Mouse (Mus musculus) heart, postnatal 36 days (tissue): Measurements from ENCODE around the gene Ccdc93. TPM values are rescaled to one million over a fixed set of nuclear protein-coding genes. Genes with fewer than 3 reads are reported as not detected.

Experiments used
- DNase-seq, 2 experiments: peaks; one replicate each; pipeline ENCODE4 v3.0.0; 2021 to 2022
- intact Hi-C: fragments of 180-260 bp; cut with DNase I; formaldehyde crosslinking; loops from one replicate; pipeline ENCODE4 v1.15.1; 2025
- total RNA-seq, 2 experiments: library from RNA; stranded (reverse); gene quantifications; 2 replicates each; pipeline ENCODE4 v1.2.3; 2021

Gene Ccdc93
- total RNA-seq = 10 to 100 TPM; 12.4 to 14.5 TPM

- peak; percentile 100 for DNase-seq
Measured at GRCm38 (mm10) chr1:121430938-121431928, at the start of gene Ccdc93. Ccdc93 (plus strand) TSS chr1:121431049.

DNA sequence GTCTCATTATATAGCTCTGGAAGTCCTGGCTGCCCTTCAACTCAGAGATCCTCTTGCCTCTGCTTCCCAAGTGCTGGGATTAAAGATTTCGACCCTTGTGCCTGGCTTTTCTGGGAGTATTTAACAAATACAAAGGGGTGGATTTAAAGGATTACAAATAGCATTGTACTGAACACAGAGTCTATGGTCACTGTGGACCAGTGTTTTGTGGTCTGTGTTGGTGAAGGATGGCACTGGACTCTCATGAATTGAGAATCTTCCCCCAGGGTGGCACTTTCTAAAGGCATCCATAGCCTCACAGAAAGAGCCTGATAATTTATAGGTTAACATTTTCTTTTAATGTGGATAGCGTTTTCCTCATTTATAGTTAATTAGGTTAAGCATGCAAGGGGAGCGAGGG lies 49.3 kb upstream of the Ccdc93 start:
- intact Hi-C loops = no loop called here
- DNase-seq = no peak

More at GRCm38 (mm10) chr1:121430938-121431928, at the start of gene Ccdc93:
- intact Hi-C loops = loop anchor here (5.0 kb wide), 1 partner anchor 104 kb away; no protein-coding TSS in a partner anchor

DNA sequence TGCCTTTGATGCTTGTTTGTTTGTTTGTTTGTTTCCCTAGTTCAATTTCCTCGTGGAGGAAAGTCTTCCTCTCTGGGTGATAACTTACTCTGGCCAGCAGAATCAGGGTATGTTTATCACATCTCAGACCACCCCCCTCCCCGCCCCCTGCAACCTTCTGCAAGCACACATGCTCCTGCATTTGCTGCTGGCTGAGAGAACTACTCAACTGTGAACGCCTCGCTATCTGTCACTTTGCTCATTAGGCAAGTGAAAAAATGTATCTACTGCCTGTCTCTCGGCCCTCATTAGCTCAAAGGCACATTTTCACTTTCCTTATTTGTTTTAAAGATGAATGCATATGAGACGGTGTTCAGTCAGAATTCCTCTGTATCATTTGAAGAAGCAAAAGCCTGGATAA lies 42.5 kb upstream of the Ccdc93 start:
- no peak for DNase-seq
- intact Hi-C loops = no loop called here

DNA sequence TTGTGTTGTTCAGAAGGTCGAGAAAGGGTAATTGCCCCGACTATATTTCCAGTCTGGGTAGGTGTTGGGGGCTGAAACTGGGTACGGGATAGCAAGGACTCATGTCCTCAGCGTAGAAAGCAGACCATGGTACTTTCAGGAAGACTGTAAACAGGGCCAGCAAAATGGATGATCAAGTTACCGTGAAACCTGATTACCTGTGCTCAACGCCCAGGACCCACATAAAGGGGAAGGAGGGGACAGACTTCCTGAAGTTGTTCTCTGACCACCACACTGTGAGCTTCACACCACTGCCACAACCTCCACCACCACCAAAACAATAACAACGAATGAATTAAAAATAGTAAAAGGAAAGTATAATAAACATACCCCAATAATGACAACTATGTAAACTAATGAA lies 42.1 kb upstream of the Ccdc93 start:
- no peak for DNase-seq
- intact Hi-C loops = no loop called here

GRCm38 (mm10) chr1:121389574-121389973 lies 41.3 kb upstream of the Ccdc93 start:
- intact Hi-C loops = no loop called here

DNA sequence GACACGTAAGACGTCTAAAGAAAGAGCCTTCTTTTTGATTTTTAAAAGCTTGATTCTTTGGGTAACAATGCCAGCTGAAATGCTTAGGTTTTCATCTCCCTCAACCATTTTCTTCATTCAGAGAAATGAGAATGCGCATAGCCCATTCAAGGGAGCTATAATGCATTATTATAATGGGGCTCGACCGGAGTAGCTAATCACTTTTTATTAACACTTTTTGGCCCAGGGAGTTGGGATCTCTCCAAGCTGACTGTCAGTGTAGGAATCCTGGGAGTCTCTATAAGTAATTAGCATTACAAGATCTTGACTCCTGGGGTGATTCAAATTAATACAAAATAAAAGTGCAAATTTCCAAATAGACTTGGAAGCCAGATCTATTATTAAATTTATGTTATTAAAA lies 40.8 kb upstream of the Ccdc93 start:
- intact Hi-C loops = no loop called here
- DNase-seq = no peak

More at GRCm38 (mm10) chr1:121389574-121389973, 41.3 kb upstream of the Ccdc93 start:
- no peak for DNase-seq

- intact Hi-C loops = no loop called here
- no peak for DNase-seq
Measured at GRCm38 (mm10) chr1:121390421-121390820, 40.4 kb upstream of the Ccdc93 start.

GRCm38 (mm10) chr1:121390855-121391254 lies 40.0 kb upstream of the Ccdc93 start:
- intact Hi-C loops = no loop called here
- no peak for DNase-seq

- no peak for DNase-seq
- intact Hi-C loops = no loop called here
Measured at GRCm38 (mm10) chr1:121393117-121393516, 37.7 kb upstream of the Ccdc93 start.

DNA sequence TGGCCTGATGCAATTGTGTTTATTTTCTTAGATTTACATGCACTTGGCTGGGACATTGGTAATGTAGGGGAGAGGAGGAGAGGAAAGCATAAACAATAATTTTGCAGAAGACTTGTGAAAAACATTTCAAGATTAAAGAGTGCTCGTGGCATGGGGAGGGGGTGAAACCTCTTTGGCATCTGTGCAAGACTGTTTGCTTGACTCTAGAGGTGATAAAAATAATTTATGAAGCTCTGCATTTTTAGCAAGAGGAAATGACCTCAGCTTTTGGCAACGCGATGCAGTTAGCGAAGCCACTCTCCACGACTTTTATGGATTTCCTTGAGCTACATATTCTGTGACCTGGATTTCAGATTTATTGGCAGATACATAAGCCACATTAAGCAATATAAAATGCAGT lies 36.1 kb upstream of the Ccdc93 start:
- DNase-seq = no peak
- intact Hi-C loops = loop anchor here (5.0 kb wide), 2 partner anchors 67 to 212 kb away; no protein-coding TSS in a partner anchor

- intact Hi-C loops = loop anchor here (5.0 kb wide), 2 partner anchors 69 to 214 kb away; no protein-coding TSS in a partner anchor
- no peak for DNase-seq
Measured at GRCm38 (mm10) chr1:121396501-121396900, 34.3 kb upstream of the Ccdc93 start.

DNA sequence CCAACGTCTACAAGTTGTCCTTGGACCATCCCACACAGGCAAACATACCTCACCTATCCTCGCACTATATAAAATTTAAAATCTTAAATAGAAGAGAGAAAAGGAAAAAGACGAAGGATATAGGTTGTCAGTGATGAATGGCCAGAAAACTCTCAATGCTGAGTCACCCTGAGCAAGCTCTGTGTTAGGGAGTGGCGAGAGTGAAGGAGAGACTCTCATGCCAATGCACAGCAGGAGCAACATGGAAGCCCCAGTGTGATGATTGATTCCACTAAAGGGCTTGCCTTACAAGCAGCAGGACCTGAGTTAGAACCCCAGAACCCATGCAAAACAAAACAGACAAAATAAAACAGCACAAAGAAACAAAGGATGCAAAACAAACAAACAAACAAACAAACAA lies 32.6 kb upstream of the Ccdc93 start:
- no peak for DNase-seq
- intact Hi-C loops = loop anchor here (5.0 kb wide), 2 partner anchors 71 to 216 kb away; no protein-coding TSS in a partner anchor

- DNase-seq = no peak
- intact Hi-C loops = loop anchor here (5.0 kb wide), 2 partner anchors 72 to 217 kb away; no protein-coding TSS in a partner anchor
Measured at GRCm38 (mm10) chr1:121398986-121399881, 31.6 kb upstream of the Ccdc93 start.

DNA sequence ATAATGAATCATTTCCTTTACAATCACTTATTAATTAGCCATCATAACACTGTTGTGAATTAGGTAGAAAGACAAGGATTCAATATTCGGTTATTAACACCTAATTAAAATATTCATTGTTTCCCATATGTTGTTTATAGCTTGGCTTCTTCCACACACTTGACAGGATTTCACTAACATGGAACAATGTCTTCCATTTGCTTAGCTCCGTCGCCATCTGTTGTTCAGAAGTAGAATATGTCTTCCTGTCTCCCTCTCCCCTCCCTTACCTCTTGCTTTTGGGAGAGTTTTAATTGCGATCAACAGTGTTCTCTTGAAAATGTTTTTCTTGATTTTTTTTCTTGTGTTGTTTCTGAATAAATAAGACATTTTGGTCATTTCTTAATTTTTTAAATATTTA lies 30.6 kb upstream of the Ccdc93 start:
- no peak for DNase-seq
- intact Hi-C loops = loop anchor here (1.0 to 5.0 kb wide), 2 partner anchors 151 to 813 kb away; no protein-coding TSS in a partner anchor

- intact Hi-C loops = loop anchor here (5.0 kb wide), 1 partner anchor 832 kb away; no protein-coding TSS in a partner anchor
- DNase-seq = no peak
Measured at GRCm38 (mm10) chr1:121419084-121419483, 11.8 kb upstream of the Ccdc93 start.

- intact Hi-C loops = loop anchor here (5.0 kb wide), 1 partner anchor 832 kb away; no protein-coding TSS in a partner anchor
- DNase-seq = no peak
Measured at GRCm38 (mm10) chr1:121419569-121420265, 11.1 kb upstream of the Ccdc93 start.

- DNase-seq = peak; percentile 15
- intact Hi-C loops = loop anchor here (5.0 kb wide), 1 partner anchor 103 kb away; no protein-coding TSS in a partner anchor
Measured at GRCm38 (mm10) chr1:121430183-121430937, 489 bp upstream of the Ccdc93 start.

GRCm38 (mm10) chr1:121435981-121436380 lies 5.1 kb downstream of the Ccdc93 start:
- intact Hi-C loops = no loop called here
- DNase-seq = no peak
